Mouse (Mus musculus) C2C12 (cell line): ENCODE data around the gene Hspa1l. TPM values are rescaled to one million over a fixed set of nuclear protein-coding genes. Genes with fewer than 3 reads are reported as not detected.
"Not testable (repeated sequence)": the region's sequence is repeated elsewhere in the genome, so short reads cannot be mapped to it uniquely, and the experiment has no call there.

ENCODE experiments used
- H3K27me3 ChIP-seq: one replicate; pipeline ENCODE4 v1.6.1; 2011; ENCODE audit not compliant: control insufficient read depth, insufficient read depth, insufficient read length
- H3K36me3 ChIP-seq: one replicate; pipeline ENCODE4 v1.6.1; 2011; ENCODE audit not compliant: control insufficient read depth, insufficient read depth
- H3K4me3 ChIP-seq: one replicate; pipeline ENCODE4 v1.5.1; 2011; ENCODE audit warnings: mild to moderate bottlenecking, control low read depth; ENCODE audit not compliant: poor library complexity, insufficient read depth, severe bottlenecking
- H3K79me2 ChIP-seq: one replicate; pipeline ENCODE4 v1.6.1; 2011; ENCODE audit not compliant: control insufficient read depth, insufficient read depth
- H3K79me3 ChIP-seq: one replicate; pipeline ENCODE4 v1.6.1; 2011; ENCODE audit warnings: low read depth, control low read depth
- H3ac ChIP-seq: one replicate; pipeline ENCODE3; 2011; ENCODE audit warnings: low read depth; ENCODE audit not compliant: control insufficient read depth, insufficient read length
- CEBPB ChIP-seq: IDR thresholded peaks from one replicate; pipeline ENCODE4 v1.6.1; 2011; ENCODE audit warnings: low read depth, mild to moderate bottlenecking, control low read depth, moderate library complexity
- CTCF ChIP-seq: IDR thresholded peaks from one replicate; pipeline ENCODE4 v1.5.1; 2011; ENCODE audit not compliant: control insufficient read depth, insufficient read depth, insufficient read length
- FOSL1 ChIP-seq: IDR thresholded peaks from one replicate; pipeline ENCODE4 v1.8.0; 2011; ENCODE audit warnings: mild to moderate bottlenecking, low read length; ENCODE audit not compliant: poor library complexity, insufficient read depth, severe bottlenecking
- MAX ChIP-seq: IDR thresholded peaks from one replicate; pipeline ENCODE4 v1.6.1; 2011; ENCODE audit warnings: mild to moderate bottlenecking, control low read depth
- MYOD1 ChIP-seq: IDR thresholded peaks from one replicate; pipeline ENCODE4 v1.6.1; 2011; ENCODE audit warnings: low read depth; ENCODE audit not compliant: control insufficient read depth, insufficient read length
- MYOG ChIP-seq: IDR thresholded peaks from one replicate; pipeline ENCODE4 v1.6.1; 2011; ENCODE audit not compliant: control insufficient read depth, insufficient read length; ENCODE audit errors: extremely low read depth
- USF1 ChIP-seq: IDR thresholded peaks from one replicate; pipeline ENCODE4 v1.6.1; 2011; ENCODE audit warnings: low read depth, mild to moderate bottlenecking, control low read depth, moderate library complexity
- polyA plus RNA-seq: library from polyadenylated mRNA; unstranded; fragments of >200 nt; fragmentation: generic; extraction: Trizol; gene quantifications from one replicate; pipeline ENCODE4 v1.2.1, GENCODE M21; 2012; ENCODE audit warnings: missing spikeins

The Hspa1l gene
- polyA plus RNA-seq, 1 experiment: 0.99 TPM

- Histone ChIP-seq H3K79me3 (no peaks in the 10 kb centered on the region), H3K27me3 (no peaks in the 10 kb centered on the region), H3K36me3 (no peaks in the 10 kb centered on the region), H3K4me3 (peak overlapping the region; percentile 34), H3K79me2 (no peaks in the 10 kb centered on the region), H3ac (peak overlapping the region; percentile 92)
- TF ChIP-seq CEBPB: no peak
- no peak for TF ChIP-seq USF1
- TF ChIP-seq CTCF: no peak
- TF ChIP-seq MYOG: no peak
- TF ChIP-seq MAX: no peak
- TF ChIP-seq FOSL1: no peak
- no peak for TF ChIP-seq MYOD1
Measured at GRCm38 (mm10) chr17:34959881-34960515, 12.5 kb upstream of the Hspa1l start.

GRCm38 (mm10) chr17:34960702-34961493 lies 11.6 kb upstream of the Hspa1l start:
- Histone ChIP-seq H3K79me3 (no peaks in the 10 kb centered on the region), H3ac (no peak overlapping the region), H3K79me2 (no peaks in the 10 kb centered on the region), H3K4me3 (no peak overlapping the region), H3K36me3 (no peaks in the 10 kb centered on the region), H3K27me3 (no peaks in the 10 kb centered on the region)
- TF ChIP-seq MYOG (no peak), USF1 (no peak), MYOD1 (no peak), CTCF (no peak), MAX (no peak), FOSL1 (no peak), CEBPB (no peak)

GRCm38 (mm10) chr17:34962125-34962524 lies 10.4 kb upstream of the Hspa1l start:
- Histone ChIP-seq H3K79me3 (no peaks in the 10 kb centered on the region), H3K79me2 (no peaks in the 10 kb centered on the region), H3ac (no peak overlapping the region), H3K4me3 (no peak overlapping the region), H3K27me3 (no peaks in the 10 kb centered on the region), H3K36me3 (no peaks in the 10 kb centered on the region)
- TF ChIP-seq MAX (no peak), FOSL1 (no peak), MYOG (no peak)

- Histone ChIP-seq H3K4me3 (no peak overlapping the region), H3K79me2 (no peaks in the 10 kb centered on the region), H3K79me3 (no peaks in the 10 kb centered on the region), H3K27me3 (no peaks in the 10 kb centered on the region), H3K36me3 (no peaks in the 10 kb centered on the region), H3ac (no peak overlapping the region)
- no peak for TF ChIP-seq CEBPB
- TF ChIP-seq CTCF: no peak
- no peak for TF ChIP-seq MYOG
- TF ChIP-seq FOSL1: no peak
- no peak for TF ChIP-seq USF1
- no peak for TF ChIP-seq MYOD1
- no peak for TF ChIP-seq MAX
Measured at GRCm38 (mm10) chr17:34962841-34963240, 9.7 kb upstream of the Hspa1l start.

- Histone ChIP-seq H3ac (no peak overlapping the region), H3K79me3 (no peaks in the 10 kb centered on the region), H3K4me3 (no peak overlapping the region), H3K27me3 (no peaks in the 10 kb centered on the region), H3K36me3 (no peaks in the 10 kb centered on the region), H3K79me2 (no peaks in the 10 kb centered on the region)
- TF ChIP-seq MAX (no peak), USF1 (no peak), MYOD1 (no peak), CEBPB (no peak), CTCF (no peak), MYOG (no peak), FOSL1 (no peak)
Measured at GRCm38 (mm10) chr17:34964640-34965049, 7.9 kb upstream of the Hspa1l start.

GRCm38 (mm10) chr17:34965627-34966026 lies 6.9 kb upstream of the Hspa1l start:
- H3K36me3 ChIP-seq: no peaks in the 10 kb centered on the region
- no peaks in the 10 kb centered on the region for H3K27me3 ChIP-seq
- H3K79me3 ChIP-seq: no peaks in the 10 kb centered on the region
- no peaks in the 10 kb centered on the region for H3K79me2 ChIP-seq
- H3ac ChIP-seq: peak overlapping the region; percentile 60
- TF ChIP-seq FOSL1 (no peak), MYOD1 (no peak), MYOG (no peak), USF1 (no peak), CTCF (no peak), MAX (no peak), CEBPB (no peak)
- no peak overlapping the region for H3K4me3 ChIP-seq

GRCm38 (mm10) chr17:34969822-34970221 lies 2.7 kb upstream of the Hspa1l start, which contains the start of gene Gm20481:
Gm20481 (plus strand) TSS chr17:34969912.
- not testable (repeated sequence) for H3K79me2 ChIP-seq, H3K36me3 ChIP-seq, H3K79me3 ChIP-seq, H3K27me3 ChIP-seq, H3ac ChIP-seq, H3K4me3 ChIP-seq

- not testable (repeated sequence) for H3K27me3 ChIP-seq
Measured at GRCm38 (mm10) chr17:34970850-34971249, 1.7 kb upstream of the Hspa1l start.

GRCm38 (mm10) chr17:34971694-34972068 lies 822 bp upstream of the Hspa1l start:
- not testable (repeated sequence) for H3K79me3 ChIP-seq, H3K79me2 ChIP-seq, H3ac ChIP-seq, H3K36me3 ChIP-seq, H3K27me3 ChIP-seq, H3K4me3 ChIP-seq

More at GRCm38 (mm10) chr17:34970850-34971249, 1.7 kb upstream of the Hspa1l start:
- H3K36me3 ChIP-seq, H3K79me2 ChIP-seq, H3K4me3 ChIP-seq, H3K79me3 ChIP-seq, H3ac ChIP-seq: not testable (repeated sequence)
